Mouse (Mus musculus) midbrain, postnatal 0 days (tissue): ENCODE data around the gene Gstp2. TPM values are rescaled to one million over a fixed set of nuclear protein-coding genes. Genes with fewer than 3 reads are reported as not detected.
"Not testable (repeated sequence)": the region's sequence is repeated elsewhere in the genome, so short reads cannot be mapped to it uniquely, and the experiment has no call there.

Experiments used
- ATAC-seq: fragments of 200-750 bp; cut with Nextera tagmentation; 2 replicates; pipeline ENCODE4 v1.8.0; 2017; ENCODE audit warnings: moderate number of reproducible peaks, mild to moderate bottlenecking, moderate TSS enrichment, moderate library complexity; ENCODE audit not compliant: low FRiP score
- DNase-seq: peaks from one replicate; pipeline ENCODE4 v3.0.0-alpha.2; 2015; ENCODE audit warnings: low spot score
- H3K27ac ChIP-seq: fragments of 300-500 bp; sonication (generic); 2 replicates; pipeline ENCODE4 v1.5.1; 2014; ENCODE audit warnings: low read depth, mild to moderate bottlenecking, low read length, mixed read lengths
- H3K27me3 ChIP-seq: fragments of 300-500 bp; sonication (generic); 2 replicates; pipeline ENCODE4 v1.6.1; 2014; ENCODE audit warnings: low read length, control low read depth, mixed read lengths; ENCODE audit not compliant: insufficient read depth
- H3K36me3 ChIP-seq: fragments of 300-500 bp; sonication (generic); 2 replicates; pipeline ENCODE4 v1.6.1; 2014; ENCODE audit warnings: low read length, control low read depth, mixed read lengths; ENCODE audit not compliant: insufficient read depth
- H3K4me1 ChIP-seq: fragments of 300-500 bp; sonication (generic); 2 replicates; pipeline ENCODE4 v1.6.1; 2014; ENCODE audit warnings: mild to moderate bottlenecking, control low read depth, antibody characterized with exemption, low read length, mixed read lengths; ENCODE audit not compliant: insufficient read depth
- H3K4me2 ChIP-seq: fragments of 300-500 bp; sonication (generic); 2 replicates; pipeline ENCODE4 v1.6.1; 2014; ENCODE audit warnings: low read depth, mild to moderate bottlenecking, low read length, mixed read lengths; ENCODE audit not compliant: poor library complexity, severe bottlenecking
- H3K4me3 ChIP-seq: fragments of 300-500 bp; sonication (generic); 2 replicates; pipeline ENCODE4 v1.5.1; 2014; ENCODE audit warnings: low read depth, mild to moderate bottlenecking, low read length, moderate library complexity
- H3K9ac ChIP-seq: fragments of 300-500 bp; sonication (generic); replicated peaks from 2 replicates; pipeline ENCODE4 v1.6.1; 2014; ENCODE audit warnings: mild to moderate bottlenecking, low read length, moderate library complexity, mixed read lengths; ENCODE audit not compliant: poor library complexity, severe bottlenecking
- H3K9me3 ChIP-seq: fragments of 300-500 bp; sonication (generic); 2 replicates; pipeline ENCODE4 v1.6.1; 2016; ENCODE audit warnings: low read length, control low read depth
- CTCF ChIP-seq: IDR thresholded peaks from 2 replicates; pipeline ENCODE4 v1.5.1; 2016; ENCODE audit warnings: antibody characterized with exemption, mild to moderate bottlenecking
- WGBS: fragments of 180-500 bp; shearing (Covaris S2); extraction: QIAGEN DNeasy Blood & Tissue Kit; methylation state at CpG from one replicate; pipeline ENCODE4 v1.1.7; 2014; 5-methylcytosine and 5-hydroxymethylcytosine counted together
- polyA plus RNA-seq: library from polyadenylated mRNA; unstranded; fragments of >200 nt; fragmentation: Nextera tagmentation; extraction: Ambion mirVana; gene quantifications from 2 replicates; pipeline ENCODE4 v1.2.1, GENCODE M21; 2015
- total RNA-seq: library from RNA; depleted of rRNA; stranded (reverse); fragments of >200 nt; gene quantifications from 2 replicates; pipeline ENCODE4 v1.2.3, GENCODE M21; 2014

The Gstp2 gene
- total and polyA plus RNA-seq, 2 experiments from 2014 or later = 2.4 TPM; not detected in 1

GRCm38 (mm10) chr19:4047859-4048258, 2.0 kb upstream of the Gstp2 start:
- Histone ChIP-seq H3K36me3 (no peaks in the 10 kb centered on the region), H3K4me1 (no peaks in the 10 kb centered on the region), H3K9me3 (no peaks in the 10 kb centered on the region), H3K4me3 (no peak overlapping the region), H3K27me3 (no peaks in the 10 kb centered on the region), H3K9ac (no peak overlapping the region), H3K27ac (no peak overlapping the region), H3K4me2 (no peak overlapping the region)
- peak; percentile 83 for TF ChIP-seq CTCF
- ATAC-seq (no peak), DNase-seq (peak; percentile 85)
- WGBS = 11% methylated on average over 4 of the region's 4 CpGs

DNA sequence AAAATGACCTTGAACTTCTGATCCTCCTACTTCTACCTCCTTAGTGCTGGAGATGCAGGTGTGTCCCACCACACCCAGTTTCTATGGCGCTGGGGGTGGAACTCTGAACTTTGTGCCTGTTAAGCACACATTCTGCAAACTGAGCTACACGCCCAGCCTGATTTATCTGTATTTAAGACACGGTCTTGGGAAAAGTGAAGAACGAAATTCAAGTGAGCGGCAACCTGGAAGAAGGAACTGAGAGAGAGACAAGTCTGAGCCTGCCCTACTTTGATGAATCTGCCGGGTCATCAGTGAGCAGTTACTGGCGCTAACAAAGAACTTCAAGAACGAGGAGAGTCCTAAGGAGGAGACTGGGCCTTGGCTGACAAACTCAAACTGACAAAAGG, 1.0 kb upstream of the Gstp2 start:
- Histone ChIP-seq H3K9ac (no peak overlapping the region), H3K9me3 (no peaks in the 10 kb centered on the region), H3K4me3 (no peak overlapping the region), H3K4me1 (no peaks in the 10 kb centered on the region), H3K36me3 (no peaks in the 10 kb centered on the region), H3K27ac (no peak overlapping the region), H3K27me3 (no peaks in the 10 kb centered on the region), H3K4me2 (no peak overlapping the region)
- DNase-seq (no peak), ATAC-seq (no peak)
- no peak for TF ChIP-seq CTCF
- 82% methylated on average over 8 of the region's 8 CpGs for WGBS

- H3K4me1 ChIP-seq, H3K36me3 ChIP-seq, DNase-seq, H3K4me2 ChIP-seq, H3K4me3 ChIP-seq, ATAC-seq, H3K9me3 ChIP-seq, H3K9ac ChIP-seq, H3K27ac ChIP-seq, H3K27me3 ChIP-seq: not testable (repeated sequence)
- 89% methylated on average over 5 of the region's 5 CpGs for WGBS
Measured at GRCm38 (mm10) chr19:4044109-4044508, 1.7 kb downstream of the Gstp2 start.

GRCm38 (mm10) chr19:4042124-4042523, 3.7 kb downstream of the Gstp2 start:
- H3K9ac ChIP-seq = no peak overlapping the region
- no peak overlapping the region for H3K4me3 ChIP-seq
- H3K27me3 ChIP-seq = no peaks in the 10 kb centered on the region
- H3K4me1 ChIP-seq = 0 out of 2 replicates have a peak, but pooled peaks cover 4% of the 10 kb centered on the region
- no peak overlapping the region for H3K27ac ChIP-seq
- no peak overlapping the region for H3K4me2 ChIP-seq
- WGBS = 75% methylated on average over 14 of the region's 14 CpGs
- H3K36me3 ChIP-seq = no peaks in the 10 kb centered on the region
- ATAC-seq = no peak
- DNase-seq = no peak
- H3K9me3 ChIP-seq = no peaks in the 10 kb centered on the region
- TF ChIP-seq CTCF = no peak

GRCm38 (mm10) chr19:4041500-4041899, 4.3 kb downstream of the Gstp2 start:
- not testable (repeated sequence) for H3K9ac ChIP-seq, H3K9me3 ChIP-seq, H3K36me3 ChIP-seq, ATAC-seq, DNase-seq, H3K27me3 ChIP-seq, H3K4me2 ChIP-seq, H3K4me1 ChIP-seq, H3K4me3 ChIP-seq, H3K27ac ChIP-seq
- 76% methylated on average over 3 of the region's 4 CpGs for WGBS

GRCm38 (mm10) chr19:4040941-4041340, 4.9 kb downstream of the Gstp2 start:
- H3K9ac ChIP-seq, H3K36me3 ChIP-seq, DNase-seq, H3K4me2 ChIP-seq, ATAC-seq, H3K27me3 ChIP-seq, H3K27ac ChIP-seq, H3K4me3 ChIP-seq, H3K4me1 ChIP-seq, H3K9me3 ChIP-seq: not testable (repeated sequence)
- WGBS = 78% methylated on average over 5 of the region's 5 CpGs
